Mouse (Mus musculus) telencephalon, adult 2 months (tissue): ENCODE measurements around the gene Arl8b.

Source experiments
- DNase-seq: peaks from one replicate; pipeline ENCODE4 v3.0.0-alpha.2; 2011; ENCODE audit warnings: low read depth, low spot score

Gene Arl8b

DNA sequence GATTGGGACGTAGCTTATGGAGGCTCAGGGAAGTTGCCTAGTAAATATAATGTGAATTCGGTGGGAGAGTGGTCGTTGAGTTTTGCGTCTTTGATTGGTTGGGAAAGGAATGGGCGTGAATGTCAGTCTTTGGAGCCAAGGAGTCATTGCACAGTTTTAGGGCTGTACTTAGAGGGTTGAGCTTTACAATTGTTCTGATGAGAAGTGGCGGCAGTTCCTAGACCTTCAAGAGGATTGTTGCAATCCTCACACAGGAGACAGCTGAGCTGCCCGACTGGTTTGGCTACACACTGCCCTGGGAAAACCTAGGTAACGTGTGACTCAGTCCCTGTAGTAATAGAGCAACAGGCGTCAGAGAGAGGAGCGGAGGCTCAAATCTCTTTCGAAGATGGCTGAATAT, 1.2 kb downstream of the Arl8b start:
- no peak for DNase-seq

DNA sequence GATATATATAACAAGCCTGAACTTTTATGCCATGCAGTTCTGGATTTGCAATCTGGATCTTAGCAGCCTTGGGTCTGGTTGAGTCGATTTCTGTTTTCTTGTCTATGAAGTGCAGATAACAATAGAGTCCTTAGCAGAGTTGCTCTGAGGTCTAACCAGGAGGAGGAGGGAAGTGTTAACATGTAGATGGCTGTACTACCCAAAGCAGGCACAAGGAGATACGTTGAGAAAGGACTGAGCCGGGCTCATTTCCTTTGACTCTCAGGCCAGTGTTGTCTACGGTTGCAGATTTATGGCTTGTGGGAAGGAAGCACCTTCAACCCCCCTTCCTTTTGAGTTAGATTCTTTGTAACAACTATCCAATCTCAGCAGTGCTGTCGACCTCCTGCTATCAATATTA, 1.9 kb downstream of the Arl8b start:
- no peak for DNase-seq

DNA sequence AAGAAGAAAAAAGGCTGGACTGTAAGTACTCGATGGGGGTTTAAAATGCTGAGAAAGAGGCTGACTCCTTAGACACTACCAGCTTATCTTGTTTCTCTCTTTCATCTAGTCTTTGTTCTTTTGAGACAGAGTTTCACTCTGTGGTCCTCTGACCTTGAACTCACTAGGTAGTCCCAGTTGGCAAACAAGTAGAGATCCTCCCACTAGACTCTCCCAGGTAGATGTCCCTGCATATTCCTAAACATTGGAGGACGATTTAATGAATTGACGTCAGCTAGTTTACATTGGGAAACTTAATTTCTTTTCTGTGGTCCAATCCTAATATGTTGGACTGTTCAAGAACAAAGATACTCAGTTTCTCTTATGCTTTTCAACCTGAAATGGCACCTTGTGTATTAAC, 2.7 kb downstream of the Arl8b start:
- no peak for DNase-seq

DNA sequence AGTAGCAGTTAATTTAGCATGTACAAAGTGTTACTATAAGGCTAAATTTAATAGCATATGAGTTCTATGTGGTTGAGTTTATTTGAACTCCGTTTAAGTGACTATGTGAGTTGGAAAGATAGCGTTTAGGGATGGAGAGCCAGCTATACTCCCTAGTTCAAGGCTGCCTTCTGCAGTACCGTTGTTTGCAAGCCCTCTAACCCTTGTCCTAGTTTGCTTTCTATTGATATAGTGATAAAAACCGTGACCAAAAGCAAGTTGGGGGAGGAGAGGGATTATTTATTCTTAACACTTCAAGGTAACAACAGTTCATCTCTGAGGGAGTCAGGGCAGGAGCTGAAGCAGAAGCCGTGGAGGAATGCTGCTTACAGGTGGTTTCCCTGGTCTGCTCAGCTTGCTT, 8.6 kb downstream of the Arl8b start:
- no peak for DNase-seq

DNA sequence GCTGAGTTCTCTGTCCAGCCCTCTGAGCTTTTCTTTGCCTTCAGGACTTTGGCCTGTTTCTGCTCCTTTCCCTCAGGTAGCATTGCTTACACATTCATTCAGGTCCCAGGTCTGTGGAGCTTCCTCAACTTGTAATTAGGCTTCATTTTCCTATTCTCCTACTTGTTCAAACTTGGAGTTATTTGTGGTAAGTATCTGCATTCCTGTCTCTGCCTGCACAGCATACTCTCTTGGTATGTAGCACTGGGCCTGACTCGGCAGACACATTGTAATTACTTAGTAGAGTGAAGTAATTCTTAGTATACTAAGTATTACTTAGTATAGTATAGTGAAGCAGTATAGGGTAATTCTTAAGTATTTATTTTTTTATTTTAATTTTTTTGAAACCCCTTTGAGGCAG, 13.0 kb downstream of the Arl8b start:
- DNase-seq: no peak

DNA sequence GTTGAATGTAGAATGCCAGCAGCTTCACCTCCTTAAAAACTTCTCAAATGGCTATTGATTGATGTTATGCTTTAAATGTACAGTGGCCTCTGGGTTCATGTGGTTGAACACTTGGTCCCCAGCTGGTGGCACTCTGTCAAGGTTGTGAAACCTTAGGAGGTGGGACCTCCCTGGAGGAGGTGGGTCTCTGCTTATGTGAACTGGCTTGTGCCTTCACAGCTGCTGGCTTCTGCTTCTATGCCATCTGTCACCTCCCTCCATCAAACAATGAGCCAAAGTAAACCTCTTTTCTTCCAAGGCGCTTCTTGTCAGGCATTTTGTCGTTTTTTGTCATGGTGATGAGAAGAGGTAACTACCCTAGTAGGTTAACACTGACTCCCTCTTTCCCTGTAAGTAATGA, 13.8 kb downstream of the Arl8b start:
- DNase-seq: no peak

DNA sequence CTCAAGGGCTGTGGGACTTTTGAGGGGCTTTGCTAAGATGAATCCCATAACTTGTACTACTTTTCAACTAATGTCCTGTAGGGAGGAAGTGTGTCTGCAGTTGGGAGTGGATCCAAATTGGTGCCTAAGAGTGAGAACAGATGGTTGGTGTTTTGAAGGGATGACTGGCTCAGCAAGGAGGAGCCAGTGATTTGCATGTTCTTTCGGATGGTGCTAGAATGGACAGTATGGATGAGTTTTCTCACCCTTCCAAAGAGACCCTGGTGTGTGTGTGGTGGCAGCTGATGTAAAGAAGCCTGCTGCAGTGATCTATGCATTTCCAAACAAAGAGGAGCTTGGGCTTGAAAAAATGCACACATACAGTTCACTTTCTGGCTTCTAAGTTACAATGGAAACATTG, 22.3 kb downstream of the Arl8b start:
- DNase-seq: peak; percentile 58

DNA sequence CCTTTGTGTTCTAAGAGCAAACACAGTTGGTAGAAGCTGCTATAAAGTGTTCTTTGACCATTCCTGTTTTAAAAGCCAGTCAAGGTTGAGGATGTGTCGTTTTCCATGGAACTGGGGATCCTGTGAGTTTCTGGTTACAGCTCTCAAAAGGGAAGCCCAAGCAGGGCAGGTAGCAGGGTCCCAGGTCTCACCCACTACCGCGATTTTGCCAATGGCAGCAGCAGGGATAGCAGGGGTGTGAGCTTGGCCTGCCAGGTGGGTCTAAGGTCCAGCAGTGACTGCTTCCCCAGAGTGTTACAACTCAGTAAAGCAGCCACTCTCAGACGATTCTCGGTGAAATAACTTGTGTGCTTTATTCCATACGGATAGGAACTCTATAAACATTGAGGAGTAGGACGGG, 23.0 kb downstream of the Arl8b start:
- no peak for DNase-seq

DNA sequence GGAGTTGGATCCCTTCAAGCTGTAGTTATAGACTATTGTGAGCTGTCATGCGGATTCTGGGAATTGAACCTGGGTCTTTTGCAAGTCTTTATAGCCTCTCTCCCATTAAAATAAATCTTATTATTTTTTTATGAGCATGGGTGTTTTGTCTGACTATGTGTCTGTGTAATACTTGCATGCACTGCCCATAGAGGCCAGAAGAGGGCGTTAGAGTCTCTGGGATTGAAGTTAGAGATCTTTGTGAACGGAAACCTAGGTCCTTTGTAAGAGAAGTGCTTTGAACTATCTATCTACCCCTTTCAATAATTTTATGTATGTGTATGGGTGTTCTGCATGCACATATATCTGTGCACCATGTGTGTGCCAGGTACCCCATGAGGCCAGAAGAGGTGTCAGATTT, 24.5 kb downstream of the Arl8b start:
- DNase-seq: no peak

DNA sequence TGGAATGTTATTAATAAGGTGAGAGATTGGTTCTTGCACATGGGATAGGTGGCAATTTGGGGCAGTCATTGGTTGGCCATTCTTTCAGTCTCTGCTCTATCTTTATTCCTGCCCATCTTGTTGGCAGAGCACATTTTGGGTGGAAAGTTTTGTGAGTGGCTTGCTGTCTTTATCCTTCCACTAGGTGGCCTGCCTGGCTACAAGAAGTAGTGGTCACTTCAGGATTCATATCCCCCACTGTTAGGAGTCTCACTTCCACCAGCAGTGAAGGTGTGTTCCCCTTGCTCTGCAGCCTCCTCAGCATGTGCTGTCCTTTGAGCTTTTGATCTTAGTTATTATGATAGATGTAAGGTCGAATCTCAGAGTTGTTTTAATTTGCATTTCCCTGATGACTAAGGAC, 25.9 kb downstream of the Arl8b start:
- DNase-seq: no peak

DNA sequence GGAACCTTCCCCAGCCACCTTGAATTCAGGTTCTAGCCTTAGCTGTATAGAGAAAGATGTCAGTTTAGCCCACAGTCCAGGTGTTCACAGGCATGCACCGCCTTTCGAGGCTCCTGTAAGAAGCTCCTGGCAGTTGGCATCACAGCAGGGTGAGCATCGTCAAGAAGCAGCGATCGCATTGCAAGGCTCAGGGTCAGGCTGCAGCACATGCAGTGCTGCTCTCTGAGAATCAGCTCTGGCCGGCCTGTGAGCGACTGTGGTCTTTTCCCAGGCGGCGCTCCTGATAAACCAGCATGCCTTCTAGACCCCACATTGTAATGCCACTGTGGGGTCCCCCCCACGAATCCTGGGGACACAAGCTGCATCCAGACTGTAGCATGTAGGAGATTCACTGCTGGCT, 27.3 kb downstream of the Arl8b start:
- no peak for DNase-seq

DNA sequence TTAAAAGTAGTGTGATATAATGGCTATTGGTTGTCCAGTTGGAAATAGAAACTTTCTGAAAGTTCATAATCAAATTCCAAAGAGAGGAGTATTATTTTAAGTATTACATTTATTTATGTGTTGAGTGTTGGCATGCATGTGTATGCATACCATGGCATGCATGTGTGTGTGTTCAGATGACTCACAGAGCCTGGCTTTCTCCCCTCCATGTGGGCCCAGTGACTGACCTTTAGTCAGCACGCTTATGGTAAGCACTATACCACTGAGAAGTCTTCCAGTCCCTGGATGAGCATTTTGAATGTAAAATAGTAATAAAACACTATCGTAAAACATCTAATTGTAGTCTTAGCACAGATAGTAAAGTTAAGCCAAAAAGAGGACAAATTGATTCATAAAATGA, 29.2 kb downstream of the Arl8b start:
- DNase-seq: no peak

DNA sequence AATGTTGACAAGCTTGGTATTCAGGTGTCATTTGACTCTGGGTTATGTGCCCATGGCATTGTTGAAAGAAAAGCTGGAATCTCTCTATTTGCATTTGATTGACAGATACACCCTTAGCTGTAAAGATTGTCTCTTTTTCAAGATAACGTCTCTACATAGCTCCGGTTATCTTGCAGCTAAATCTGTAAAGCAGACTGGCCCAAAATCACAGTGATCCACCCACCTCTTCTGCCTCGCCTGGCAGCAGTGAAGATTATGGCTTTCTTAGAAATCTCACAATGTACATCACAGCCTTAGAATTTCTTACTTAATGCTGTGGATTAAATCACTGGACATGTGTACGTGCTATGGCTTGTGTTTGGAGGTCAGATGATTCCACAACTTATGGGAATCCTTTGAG, 34.6 kb downstream of the Arl8b start:
- DNase-seq: no peak

DNA sequence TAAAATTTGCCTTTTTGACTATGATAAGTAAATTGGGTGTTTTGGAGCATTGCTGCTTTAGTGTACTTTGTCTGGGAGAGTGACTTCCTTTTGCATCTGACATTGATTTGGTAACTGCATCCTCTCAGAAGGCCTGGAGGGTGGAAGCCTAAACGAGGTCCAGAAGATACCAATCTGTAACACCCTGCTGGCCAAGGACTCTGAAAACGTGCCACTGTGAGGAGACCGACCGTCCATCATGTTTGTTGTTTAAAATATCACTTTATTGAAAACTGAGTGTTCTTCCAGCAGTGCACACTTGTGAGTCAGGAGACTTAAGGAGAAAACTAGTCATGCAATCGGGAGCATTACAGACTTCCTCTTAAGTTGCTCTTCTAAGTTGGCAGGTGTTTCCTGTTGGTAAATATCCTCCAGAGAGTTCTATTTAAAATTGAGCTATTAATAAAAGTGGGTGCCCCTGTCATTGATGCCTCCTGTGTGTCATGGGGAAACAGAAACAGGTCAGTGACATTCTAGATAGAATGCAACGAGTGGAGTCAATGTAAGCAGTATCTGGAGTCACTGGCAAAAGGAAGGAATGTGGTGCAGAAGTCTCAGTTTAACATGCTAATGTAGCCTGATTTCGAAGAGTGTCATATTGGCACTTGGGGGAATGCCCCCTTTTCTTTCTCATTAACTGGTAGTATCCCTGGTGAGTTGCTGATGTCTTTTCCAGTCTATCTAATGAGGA, 42.1 kb downstream of the Arl8b start:
- no peak for DNase-seq

DNA sequence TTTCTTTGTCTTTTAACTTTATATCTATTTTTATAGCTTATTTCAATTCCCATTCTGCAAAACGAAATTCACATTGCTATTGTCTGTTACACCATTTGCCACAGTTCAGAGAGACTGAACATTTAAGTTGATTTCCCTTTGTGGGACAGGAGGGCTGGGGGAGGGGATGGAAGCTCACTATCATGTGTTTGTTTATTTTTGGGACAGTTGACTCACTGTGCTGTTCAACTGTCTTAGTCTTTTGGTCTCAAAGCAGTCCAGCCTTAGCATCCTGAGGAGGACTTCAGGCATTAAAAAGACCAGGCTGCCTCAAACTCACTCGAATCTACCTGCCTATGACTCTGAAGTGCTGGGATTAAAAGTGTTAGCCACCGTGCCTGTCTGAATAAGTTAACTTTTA, 43.2 kb downstream of the Arl8b start:
- no peak for DNase-seq

DNA sequence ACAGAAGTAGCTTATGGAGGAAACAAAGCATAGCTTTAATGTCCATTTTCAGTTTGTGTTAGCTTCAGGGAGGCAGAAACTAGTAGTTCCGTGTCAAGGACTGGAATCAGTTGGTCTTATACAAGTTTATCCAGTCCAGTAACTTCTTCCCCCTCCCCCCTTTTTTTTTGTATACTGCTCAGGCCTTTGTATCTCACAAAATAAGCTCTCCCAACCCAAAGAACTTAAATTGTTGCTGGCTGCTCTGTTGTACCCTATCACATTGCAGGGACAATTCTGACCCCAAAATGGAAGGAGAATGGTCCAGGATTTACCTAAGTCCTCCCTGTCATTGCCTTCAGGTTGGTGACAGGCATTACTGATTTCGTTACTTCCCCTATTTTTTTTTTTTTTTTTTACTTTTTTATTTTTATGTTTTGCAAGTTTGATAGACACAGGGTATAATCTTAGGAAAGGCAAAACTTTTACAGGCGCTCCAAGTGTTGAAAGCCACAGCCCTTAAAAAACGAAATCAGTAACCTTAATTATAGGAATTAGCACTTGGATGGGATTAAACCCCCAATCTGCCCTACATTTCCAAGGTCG, 44.5 kb downstream of the Arl8b start:
- no peak for DNase-seq

DNA sequence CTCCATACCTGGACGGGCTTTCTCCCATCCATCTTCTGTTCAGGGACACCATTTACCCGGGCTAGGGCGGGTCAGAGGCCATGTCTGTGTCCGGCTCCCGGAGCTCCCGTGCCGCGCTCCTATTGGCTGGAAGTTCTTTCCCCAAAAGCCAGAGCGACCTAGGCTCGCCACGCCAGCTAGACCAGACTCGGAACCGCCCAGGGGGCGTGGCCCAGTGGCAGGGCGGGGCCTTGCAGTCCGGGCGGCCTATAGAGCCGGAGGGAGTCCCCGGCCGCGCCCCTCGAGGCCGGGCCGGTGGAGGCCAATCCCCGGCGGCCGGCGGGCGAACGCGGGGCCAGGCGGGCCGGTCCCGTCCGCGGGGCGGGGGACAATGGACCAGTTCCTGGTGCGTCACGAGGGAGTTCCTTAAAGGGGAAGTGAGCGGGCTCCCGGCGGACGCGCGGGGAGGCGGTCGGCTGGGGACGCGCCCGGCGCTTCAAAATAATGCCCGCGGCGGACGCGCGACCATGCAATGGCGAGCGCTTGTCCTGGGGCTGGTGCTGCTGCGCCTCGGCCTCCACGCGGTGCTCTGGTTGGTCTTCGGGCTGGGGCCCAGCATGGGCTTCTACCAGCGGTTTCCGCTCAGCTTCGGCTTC, 45.5 kb downstream of the Arl8b start, which contains the start of gene Edem1:
Gene Edem1 (plus strand): TSS at position 408 of the 635 bp plus-strand sequence.
- DNase-seq: peak; percentile 83

DNA sequence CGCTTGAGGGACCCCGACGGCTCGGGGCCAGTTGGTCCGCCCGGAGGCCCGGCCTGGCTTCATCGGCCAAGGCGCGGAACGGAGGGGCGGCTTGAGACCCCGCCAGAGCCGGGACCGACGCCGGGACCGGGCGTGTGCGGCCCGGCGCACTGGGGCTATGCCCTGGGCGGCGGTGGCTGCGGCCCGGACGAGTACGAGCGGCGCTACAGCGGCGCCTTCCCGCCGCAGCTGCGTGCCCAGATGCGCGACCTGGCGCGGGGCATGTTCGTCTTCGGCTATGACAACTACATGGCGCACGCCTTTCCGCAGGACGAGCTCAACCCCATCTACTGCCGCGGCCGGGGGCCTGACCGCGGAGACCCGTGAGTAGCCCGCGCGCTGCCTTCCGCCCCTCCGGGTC, 46.0 kb downstream of the Arl8b start:
- DNase-seq: no peak

DNA sequence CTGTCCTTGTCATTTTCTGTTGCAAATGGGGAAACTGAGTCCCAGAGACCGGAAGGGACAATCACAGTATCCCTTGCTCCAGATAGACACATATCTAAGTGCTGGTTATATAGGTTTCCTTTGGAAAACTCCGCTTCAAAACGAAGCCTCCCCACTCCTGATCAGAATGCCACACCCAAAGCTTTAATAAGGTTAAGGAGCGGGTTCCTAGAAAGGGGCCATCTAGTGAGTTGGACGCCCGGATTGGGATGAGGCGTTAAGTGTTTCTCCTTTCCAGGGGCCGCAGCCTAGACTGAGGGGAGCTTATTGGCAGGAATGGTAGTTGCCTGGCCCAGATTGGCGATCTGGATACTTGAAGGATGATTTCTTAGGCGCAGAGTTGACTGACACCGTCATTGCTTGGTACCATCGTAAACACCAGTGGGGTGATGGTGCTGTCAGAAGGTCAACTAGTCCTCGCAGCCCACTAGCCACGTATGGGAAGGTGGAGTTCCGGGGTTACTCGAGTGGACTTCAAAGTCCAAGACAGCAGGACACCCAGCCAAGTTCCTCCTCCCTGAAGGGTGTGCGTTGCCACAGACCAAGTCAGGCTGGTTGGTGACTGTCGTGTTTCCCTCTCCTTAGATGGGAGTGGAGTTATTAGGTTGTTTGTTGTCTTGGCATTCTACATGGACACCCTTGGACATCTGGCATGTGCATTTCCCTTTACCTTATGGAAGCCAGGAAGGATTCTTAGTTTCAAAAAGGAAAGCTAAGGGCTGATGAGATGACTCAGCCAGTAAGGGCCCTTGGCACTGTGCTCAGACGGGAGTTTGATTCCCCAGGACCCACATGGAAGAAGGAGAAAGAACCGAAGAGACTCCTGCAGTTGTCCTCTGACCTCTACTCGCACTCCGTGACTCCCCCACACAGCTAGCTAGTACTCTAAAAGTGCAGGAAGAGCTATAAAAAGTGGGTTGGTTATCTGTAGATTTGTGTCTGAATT, 46.8 kb downstream of the Arl8b start:
- DNase-seq: no peak

DNA sequence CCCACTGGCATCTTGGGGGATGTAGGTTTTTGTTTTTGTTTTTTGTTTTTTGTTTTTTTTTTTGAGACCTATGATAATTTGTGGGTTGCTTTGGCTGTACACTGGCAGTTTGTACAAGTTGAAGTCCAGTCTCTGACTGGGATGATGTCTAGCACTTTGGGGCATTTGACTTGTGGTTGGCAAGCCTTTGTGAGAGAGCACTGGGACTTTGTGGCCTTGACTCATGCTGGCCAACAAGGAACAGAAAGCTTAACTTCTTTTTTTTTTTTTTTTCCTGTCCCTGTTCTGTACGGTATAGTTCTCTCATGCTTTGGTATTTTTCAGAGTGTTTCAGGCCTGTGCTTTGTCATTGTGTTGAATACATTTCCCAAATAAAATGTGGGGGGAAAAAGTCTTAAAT, 49.3 kb downstream of the Arl8b start:
- no peak for DNase-seq

DNA sequence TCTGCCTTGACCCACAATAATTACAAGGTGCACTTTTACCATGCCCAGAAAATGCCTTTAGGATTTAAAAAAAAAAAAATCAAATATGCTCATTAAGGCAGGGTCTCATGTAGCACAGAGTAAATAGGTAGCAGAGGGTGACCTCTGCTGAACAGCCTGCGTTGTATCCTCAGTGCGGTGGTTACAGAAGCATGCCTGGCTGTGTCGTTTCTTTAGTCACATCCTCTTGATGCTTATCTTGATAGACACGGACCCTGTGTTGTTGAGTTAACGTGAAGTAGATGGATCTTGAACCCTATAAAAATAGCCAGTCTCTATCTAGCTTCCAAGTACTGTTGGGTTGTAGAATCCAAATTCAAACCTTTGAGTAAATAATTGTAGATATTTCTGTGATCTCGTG, 50.1 kb downstream of the Arl8b start:
- DNase-seq: no peak
